Mouse (Mus musculus) megakaryocyte, embryonic 14.5 days (primary cell): Measurements from ENCODE around the gene Smg6.

Experiments
- FLI1 ChIP-seq: IDR thresholded peaks from 2 replicates; pipeline ENCODE4 v1.6.1; 2012; ENCODE audit warnings: low read length, inconsistent platforms, mixed read lengths
- GATA1 ChIP-seq: IDR thresholded peaks from 3 replicates; pipeline ENCODE4 v1.6.1; 2012; ENCODE audit warnings: mixed read lengths, low read length, inconsistent platforms, borderline replicate concordance

DNA sequence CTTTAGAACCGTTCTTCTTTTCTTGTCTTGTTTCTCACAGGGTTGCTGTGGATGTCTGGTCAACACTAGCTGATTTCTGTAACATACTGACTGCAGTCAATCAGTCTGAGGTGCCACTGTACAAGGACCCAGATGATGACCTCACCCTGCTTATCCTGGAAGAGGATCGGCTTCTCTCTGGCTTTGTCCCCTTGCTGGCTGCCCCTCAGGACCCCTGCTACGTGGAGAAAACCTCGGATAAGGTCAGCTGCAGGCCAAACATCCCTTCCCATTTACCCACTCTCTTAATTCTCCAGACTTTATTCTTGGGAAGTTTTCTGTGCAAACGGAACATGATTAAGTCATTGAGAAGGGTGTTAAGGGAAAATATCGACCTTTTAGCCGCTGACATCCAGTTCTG is 128.1 kb downstream of the Smg6 start:
- TF ChIP-seq GATA1 (no peak), FLI1 (no peak)
